Mouse (Mus musculus) megakaryocyte, embryonic 14.5 days (primary cell): ENCODE measurements at regions not wholly inside any gene's neighbourhood (a gene's known extent, or its start where the extent isn't known, plus 50 kb on each side); places are given as distances from the start of the nearest gene placed in this dataset.

ENCODE experiments used
- H3K27me3 ChIP-seq: replicated peaks from 2 replicates; pipeline ENCODE3; 2012; ENCODE audit warnings: inconsistent platforms
- H3K36me3 ChIP-seq: replicated peaks from 2 replicates; pipeline ENCODE3; 2012; ENCODE audit warnings: low read length, inconsistent platforms, mixed read lengths
- H3K4me1 ChIP-seq: 2 replicates; pipeline ENCODE4 v1.6.1; 2012; ENCODE audit warnings: inconsistent platforms
- H3K4me3 ChIP-seq: replicated peaks from 2 replicates; pipeline ENCODE3; 2012; ENCODE audit warnings: moderate library complexity, mild to moderate bottlenecking, inconsistent platforms
- H3K9me3 ChIP-seq: 2 replicates; pipeline ENCODE4 v1.6.1; 2012; ENCODE audit warnings: inconsistent platforms
- FLI1 ChIP-seq: IDR thresholded peaks from 2 replicates; pipeline ENCODE4 v1.6.1; 2012; ENCODE audit warnings: low read length, inconsistent platforms, mixed read lengths
- GATA1 ChIP-seq: IDR thresholded peaks from 3 replicates; pipeline ENCODE4 v1.6.1; 2012; ENCODE audit warnings: mixed read lengths, low read length, inconsistent platforms, borderline replicate concordance

- Histone ChIP-seq H3K27me3 (peaks cover 44% of the 10 kb centered on the region), H3K36me3 (no peaks in the 10 kb centered on the region), H3K4me1 (peaks cover 20% of the 10 kb centered on the region), H3K4me3 (no peak overlapping the region), H3K9me3 (0 out of 2 replicates have a peak, but pooled peaks cover 3% of the 10 kb centered on the region)
- TF ChIP-seq FLI1: no peak
- TF ChIP-seq GATA1: no peak
Observed at GRCm38 (mm10) chr13:52167968-52168367, 321.5 kb downstream of the Gadd45g start.

- peaks cover 10% of the 10 kb centered on the region; the same call in 1 of the 2 replicates for H3K9me3 ChIP-seq
- no peak for TF ChIP-seq GATA1
- TF ChIP-seq FLI1: no peak
- no peak overlapping the region for H3K4me3 ChIP-seq
- peaks cover 51% of the 10 kb centered on the region for H3K27me3 ChIP-seq
- H3K4me1 ChIP-seq: peaks cover 18% of the 10 kb centered on the region
- H3K36me3 ChIP-seq: no peaks in the 10 kb centered on the region
Observed at GRCm38 (mm10) chr13:52172706-52173346, 326.3 kb downstream of the Gadd45g start.

GRCm38 (mm10) chr13:52175665-52176064, 329.2 kb downstream of the Gadd45g start:
- no peak overlapping the region for H3K4me3 ChIP-seq
- H3K27me3 ChIP-seq: peaks cover 45% of the 10 kb centered on the region
- H3K4me1 ChIP-seq: no peaks in the 10 kb centered on the region
- peaks cover 6% of the 10 kb centered on the region; the same call in 1 of the 2 replicates for H3K9me3 ChIP-seq
- H3K36me3 ChIP-seq: no peaks in the 10 kb centered on the region
- no peak for TF ChIP-seq FLI1
- TF ChIP-seq GATA1: no peak

- TF ChIP-seq GATA1 (no peak), FLI1 (no peak)
- Histone ChIP-seq H3K4me3 (no peak overlapping the region), H3K4me1 (peaks cover 9% of the 10 kb centered on the region), H3K27me3 (peaks cover 51% of the 10 kb centered on the region), H3K36me3 (no peaks in the 10 kb centered on the region), H3K9me3 (peaks cover 6% of the 10 kb centered on the region; the same call in 1 of the 2 replicates)
Observed at GRCm38 (mm10) chr13:52179977-52180376, 333.5 kb downstream of the Gadd45g start.

GRCm38 (mm10) chr13:52183635-52184034, 337.2 kb downstream of the Gadd45g start:
- no peaks in the 10 kb centered on the region for H3K36me3 ChIP-seq
- no peak for TF ChIP-seq FLI1
- TF ChIP-seq GATA1: no peak
- no peaks in the 10 kb centered on the region for H3K9me3 ChIP-seq
- peaks cover 57% of the 10 kb centered on the region for H3K27me3 ChIP-seq
- H3K4me1 ChIP-seq: peaks cover 29% of the 10 kb centered on the region
- no peak overlapping the region for H3K4me3 ChIP-seq

- Histone ChIP-seq H3K27me3 (peaks cover 58% of the 10 kb centered on the region), H3K4me1 (peaks cover 48% of the 10 kb centered on the region), H3K9me3 (no peaks in the 10 kb centered on the region), H3K36me3 (no peaks in the 10 kb centered on the region), H3K4me3 (no peak overlapping the region)
- TF ChIP-seq GATA1 (no peak), FLI1 (no peak)
Observed at GRCm38 (mm10) chr13:52185574-52185973, 339.1 kb downstream of the Gadd45g start.

GRCm38 (mm10) chr13:52187841-52188604, 341.5 kb downstream of the Gadd45g start:
- no peak for TF ChIP-seq GATA1
- no peak for TF ChIP-seq FLI1
- H3K27me3 ChIP-seq: peaks cover 53% of the 10 kb centered on the region
- H3K36me3 ChIP-seq: no peaks in the 10 kb centered on the region
- peaks cover 56% of the 10 kb centered on the region for H3K4me1 ChIP-seq
- no peaks in the 10 kb centered on the region for H3K9me3 ChIP-seq
- no peak overlapping the region for H3K4me3 ChIP-seq

GRCm38 (mm10) chr13:52188605-52189003, 342.1 kb downstream of the Gadd45g start:
- Histone ChIP-seq H3K9me3 (no peaks in the 10 kb centered on the region), H3K27me3 (peaks cover 53% of the 10 kb centered on the region), H3K4me1 (peaks cover 57% of the 10 kb centered on the region), H3K4me3 (no peak overlapping the region), H3K36me3 (no peaks in the 10 kb centered on the region)
- TF ChIP-seq GATA1: no peak
- no peak for TF ChIP-seq FLI1

GRCm38 (mm10) chr13:52189382-52189923, 341.6 kb downstream of the Diras2 start:
- H3K4me3 ChIP-seq: no peak overlapping the region
- H3K27me3 ChIP-seq: peaks cover 48% of the 10 kb centered on the region
- H3K4me1 ChIP-seq: peaks cover 60% of the 10 kb centered on the region
- no peak for TF ChIP-seq GATA1
- TF ChIP-seq FLI1: no peak
- H3K36me3 ChIP-seq: no peaks in the 10 kb centered on the region
- no peaks in the 10 kb centered on the region for H3K9me3 ChIP-seq

GRCm38 (mm10) chr13:52190256-52190655, 340.8 kb downstream of the Diras2 start:
- no peaks in the 10 kb centered on the region for H3K36me3 ChIP-seq
- no peak overlapping the region for H3K4me3 ChIP-seq
- H3K27me3 ChIP-seq: peaks cover 43% of the 10 kb centered on the region
- no peaks in the 10 kb centered on the region for H3K9me3 ChIP-seq
- TF ChIP-seq GATA1 (no peak), FLI1 (no peak)
- peaks cover 68% of the 10 kb centered on the region for H3K4me1 ChIP-seq
